Mouse (Mus musculus) large intestine, adult 2 months (tissue): ENCODE results near the gene Id3. TPM values are rescaled to one million over a fixed set of nuclear protein-coding genes. Genes with fewer than 3 reads are reported as not detected.

Source experiments
- DNase-seq: peaks from one replicate; pipeline ENCODE4 v3.0.0-alpha.2; 2012; ENCODE audit warnings: low read depth, low spot score
- WGBS: fragments of 180-500 bp; shearing (Covaris S2); methylation state at CpG from one replicate; pipeline ENCODE4 v1.1.7; 2018; 5-methylcytosine and 5-hydroxymethylcytosine counted together
- polyA plus RNA-seq: library from polyadenylated mRNA; depleted of rRNA; stranded (reverse); fragments of >200 nt; gene quantifications from 2 replicates; pipeline ENCODE4 v1.2.3, GENCODE M21; 2012

Gene Id3
- polyA plus RNA-seq, 1 experiment: 242 TPM

GRCm38 (mm10) chr4:136123111-136123791, 20.0 kb upstream of the Id3 start:
- 21% methylated on average over 8 of the region's 8 CpGs for WGBS
- DNase-seq: no peak

- no peak for DNase-seq
- WGBS: 74% methylated on average over 3 of the region's 3 CpGs
These were observed 19.5 kb upstream of the Id3 start for GRCm38 (mm10) chr4:136123792-136124161.

GRCm38 (mm10) chr4:136124581-136124980, 18.7 kb upstream of the Id3 start:
- DNase-seq: no peak
- WGBS: 95% methylated on average over 4 of the region's 4 CpGs

- DNase-seq: no peak
These were observed 17.8 kb upstream of the Id3 start for GRCm38 (mm10) chr4:136125458-136125857.

DNA sequence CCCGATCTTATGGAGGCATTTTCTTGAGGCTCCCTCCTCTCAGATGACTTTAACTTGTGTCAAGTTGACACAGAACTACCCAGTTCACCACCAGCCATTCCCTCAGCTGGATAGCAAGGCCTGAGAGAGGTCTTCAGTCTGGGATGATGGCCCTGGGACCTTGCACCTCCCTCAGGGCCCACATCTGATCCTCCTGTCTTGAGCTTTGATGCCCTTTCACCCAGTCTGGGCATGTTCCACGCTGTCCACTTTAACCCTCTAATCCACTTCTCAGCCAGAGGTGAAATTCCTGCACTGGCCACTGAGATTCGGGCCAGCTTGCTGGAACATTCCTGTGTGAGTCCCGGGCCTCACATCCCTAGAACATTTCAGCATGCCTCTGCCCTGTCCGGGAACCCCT, 17.3 kb upstream of the Id3 start:
- 76% methylated on average over 5 of the region's 5 CpGs for WGBS
- no peak for DNase-seq

More at GRCm38 (mm10) chr4:136125458-136125857, 17.8 kb upstream of the Id3 start:
- 85% methylated on average over 11 of the region's 11 CpGs for WGBS

DNA sequence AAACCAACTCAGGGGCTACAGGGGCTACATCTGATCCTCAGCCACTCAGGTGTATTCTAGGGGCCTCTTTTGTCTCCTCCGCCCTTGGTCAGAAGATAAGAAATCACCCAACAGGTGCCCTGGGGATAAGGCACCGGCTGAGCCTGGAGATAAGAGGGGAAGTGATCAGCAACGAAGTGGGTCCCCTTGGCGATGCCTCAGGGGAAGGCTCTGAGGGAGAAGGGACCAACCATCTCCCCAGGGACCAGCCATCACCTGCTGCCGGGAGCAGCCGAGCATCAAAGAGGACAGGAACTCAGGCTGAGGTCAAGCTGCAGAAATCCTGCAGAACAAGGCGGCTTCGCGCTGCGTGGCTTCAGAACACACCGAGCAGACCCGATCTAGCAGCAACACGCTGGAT, 15.6 kb upstream of the Id3 start:
- DNase-seq: no peak
- WGBS: 65% methylated on average over 13 of the region's 13 CpGs

GRCm38 (mm10) chr4:136129842-136130241, 13.5 kb upstream of the Id3 start:
- no peak for DNase-seq
- WGBS: 95% methylated on average over 1 of the region's 1 CpGs

- DNase-seq: no peak
These were observed 9.5 kb upstream of the Id3 start for GRCm38 (mm10) chr4:136133801-136134200.

DNA sequence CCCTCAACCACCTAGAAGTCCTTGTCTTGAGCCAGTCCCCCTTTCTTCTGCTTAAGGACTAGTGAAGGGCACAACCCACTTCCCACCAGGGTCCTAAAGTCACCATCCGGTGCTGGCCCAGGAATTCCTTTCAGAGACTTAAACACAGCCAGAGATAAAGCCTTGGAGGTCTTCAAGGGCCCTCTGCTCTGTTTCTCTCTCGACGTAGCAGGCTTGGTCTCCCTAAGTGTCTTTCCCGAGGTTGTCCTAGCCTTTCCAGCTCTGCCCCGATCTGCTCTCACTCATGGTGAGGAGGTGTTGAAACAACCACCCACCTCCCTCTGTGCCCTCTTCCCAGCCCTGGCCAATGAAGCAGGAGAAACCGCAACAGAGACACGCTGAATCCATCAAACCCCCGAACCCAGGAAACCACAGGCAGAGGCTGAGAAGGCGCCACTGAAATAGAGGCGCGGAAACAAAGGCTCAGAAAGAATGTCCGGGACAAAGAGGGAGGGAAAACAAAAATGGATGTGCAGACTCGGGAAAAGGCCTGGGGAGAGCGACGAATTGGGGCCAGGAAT, 8.8 kb upstream of the Id3 start:
- no peak for DNase-seq
- 21% methylated on average over 15 of the region's 15 CpGs for WGBS

More at GRCm38 (mm10) chr4:136133801-136134200, 9.5 kb upstream of the Id3 start:
- WGBS: 60% methylated on average over 9 of the region's 9 CpGs

- DNase-seq: no peak
- WGBS: 5% methylated on average over 50 of the region's 50 CpGs
These were observed 8.1 kb upstream of the Id3 start for GRCm38 (mm10) chr4:136134978-136135873.

DNA sequence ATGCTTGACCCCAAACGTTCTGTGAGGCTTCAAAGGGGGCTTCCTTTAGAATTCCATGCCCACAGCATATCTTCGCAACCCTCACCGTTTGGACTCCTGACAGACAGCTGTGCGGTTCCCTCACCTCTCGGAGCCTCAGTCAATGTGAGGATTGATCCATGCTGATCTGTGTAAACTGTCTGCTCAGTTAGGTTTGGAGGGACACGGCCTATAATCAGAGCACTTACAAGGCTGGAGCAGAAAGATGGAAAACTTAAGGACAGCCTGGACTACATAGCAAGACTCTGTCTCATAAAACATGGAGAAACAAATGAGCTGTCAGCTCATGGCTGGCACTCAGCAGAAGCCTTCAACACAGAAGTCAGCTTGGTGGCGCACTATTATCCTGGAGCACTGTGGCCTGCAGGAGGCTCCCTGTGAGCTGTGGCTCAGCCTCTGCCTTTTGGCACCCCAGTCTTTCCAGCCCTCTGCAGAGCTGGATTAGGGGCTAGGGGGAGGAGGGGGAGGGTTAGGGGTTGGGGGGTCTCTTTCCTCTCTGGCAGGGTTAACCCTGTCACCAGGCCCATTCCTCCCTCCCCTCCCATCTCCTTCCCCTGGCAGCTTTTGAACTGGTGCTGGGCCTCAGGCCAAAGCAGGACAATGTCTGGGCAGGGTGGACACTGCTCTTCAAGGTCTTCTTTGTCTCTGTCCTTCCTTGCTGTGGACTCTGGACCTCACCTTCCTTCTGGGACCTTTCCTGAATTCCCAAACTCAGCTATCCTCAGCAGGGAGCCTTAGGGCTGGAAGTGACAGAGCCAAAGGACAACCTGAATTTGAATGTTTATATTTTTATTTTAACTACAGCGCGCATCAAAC, 7.2 kb upstream of the Id3 start:
- DNase-seq: no peak
- 61% methylated on average over 9 of the region's 9 CpGs for WGBS

GRCm38 (mm10) chr4:136139326-136140110, 3.8 kb upstream of the Id3 start:
- WGBS: 57% methylated on average over 17 of the region's 17 CpGs
- no peak for DNase-seq

GRCm38 (mm10) chr4:136140327-136141250, 2.7 kb upstream of the Id3 start:
- peak; percentile 78 for DNase-seq
- WGBS: 8% methylated on average over 31 of the region's 31 CpGs

DNA sequence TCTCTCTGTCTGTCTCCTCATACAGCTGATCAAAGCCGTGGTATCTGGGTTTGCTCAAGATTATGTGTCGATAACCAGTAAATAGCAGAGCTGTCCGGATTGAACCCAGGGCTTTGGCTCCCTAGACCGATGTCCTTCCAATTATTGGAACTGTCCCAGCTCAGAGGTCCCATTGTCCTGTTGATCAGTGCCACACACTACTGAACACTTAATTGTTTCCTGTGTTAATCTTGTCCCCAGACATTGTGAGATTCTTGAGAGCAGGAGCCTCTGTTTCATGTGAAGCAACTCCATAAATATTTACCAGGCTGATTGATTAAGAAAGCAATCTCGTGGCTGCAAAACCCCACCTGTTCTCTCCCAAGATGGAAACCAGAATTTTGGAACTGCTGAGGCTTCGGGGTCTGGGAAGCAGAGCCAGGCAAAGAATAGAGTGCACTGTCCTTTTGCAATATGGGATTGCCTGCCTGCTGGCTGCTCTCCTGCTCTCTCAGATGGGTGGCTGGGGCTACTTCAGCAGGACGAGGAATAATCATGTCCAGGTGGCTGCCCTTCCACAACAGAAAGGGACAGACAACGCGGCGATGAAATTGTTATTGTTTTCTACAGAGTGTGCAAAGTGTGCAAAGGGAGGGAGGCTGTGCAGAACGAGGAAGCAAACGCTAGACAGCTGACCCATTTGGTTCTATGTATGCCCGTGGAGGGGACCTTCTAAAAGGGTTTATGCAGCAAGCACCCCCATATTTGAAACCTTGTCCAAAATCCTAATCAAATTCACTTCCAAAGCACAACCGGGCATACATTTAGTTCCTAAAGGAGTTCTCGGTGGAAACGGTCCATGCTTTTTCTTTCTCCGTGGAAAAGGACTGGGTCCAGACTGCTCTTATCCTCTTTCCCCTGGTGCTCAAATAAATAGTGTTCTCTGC, 767 bp upstream of the Id3 start:
- DNase-seq: no peak
- WGBS: 38% methylated on average over 17 of the region's 17 CpGs

DNA sequence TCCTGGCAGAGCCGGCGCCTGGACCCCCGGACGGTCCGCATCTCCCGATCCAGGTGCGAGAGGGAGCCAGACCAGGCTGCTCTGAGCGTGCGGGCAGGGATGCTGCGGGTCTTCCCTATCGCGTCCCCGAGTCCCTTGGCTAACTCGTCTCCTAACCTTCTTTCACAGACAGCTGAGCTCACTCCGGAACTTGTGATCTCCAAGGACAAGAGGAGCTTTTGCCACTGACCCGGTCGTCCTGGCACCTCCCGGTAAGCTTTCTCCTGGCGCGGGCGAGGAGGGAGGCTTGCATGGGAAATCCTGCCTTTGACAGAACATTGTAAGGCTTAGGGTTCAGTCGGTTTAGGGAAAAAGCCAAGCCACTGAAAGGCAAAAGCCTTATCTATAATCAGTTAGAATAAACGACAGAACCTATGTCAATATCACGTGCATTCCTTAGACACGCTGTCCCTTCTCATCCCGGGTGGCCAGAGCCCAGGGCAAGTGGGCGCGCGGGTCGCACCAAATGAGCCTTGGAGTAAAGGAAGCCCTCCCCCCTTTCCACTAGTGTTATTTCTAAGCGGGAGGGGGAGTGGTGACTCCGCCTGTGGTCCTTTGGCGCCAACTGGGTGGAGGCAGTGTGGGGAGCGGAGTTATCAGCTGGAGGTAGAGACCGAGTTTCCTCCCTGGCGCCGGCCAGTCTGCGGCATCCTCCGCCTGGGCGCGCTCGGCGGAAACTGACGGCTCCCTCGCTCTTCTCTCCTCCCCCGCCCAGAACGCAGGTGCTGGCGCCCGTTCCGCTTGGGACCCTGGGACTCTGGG, 1.0 kb downstream of the Id3 start:
- under 1% methylated on average over 50 of the region's 50 CpGs for WGBS
- DNase-seq: no peak

GRCm38 (mm10) chr4:136144927-136145292, 1.6 kb downstream of the Id3 start:
- 2% methylated on average over 11 of the region's 11 CpGs for WGBS
- DNase-seq: no peak
